Mouse (Mus musculus) adrenal gland, postnatal 36 days (tissue): ENCODE measurements around the gene Zfp120. TPM values are rescaled to one million over a fixed set of nuclear protein-coding genes. Genes with fewer than 3 reads are reported as not detected.
A peak's percentile ranks its signal among the peaks of the same experiment; 100 is the strongest.
"Not testable (repeated sequence)": the region's sequence is repeated elsewhere in the genome, so short reads cannot be mapped to it uniquely, and the experiment has no call there.

ENCODE experiments used
- DNase-seq, 2 experiments: peaks; one replicate each; pipeline ENCODE4 v3.0.0; 2021; ENCODE audit warnings: mixed read lengths in 1 of 2
- long read RNA-seq, 2 experiments: library from polyadenylated mRNA; stranded (forward); transcript quantifications; one replicate each; pipeline ENCODE4 v2.0.0; 2021; ENCODE audit warnings: borderline sequencing depth in 2 of 2
- total RNA-seq, 2 experiments: library from RNA; stranded (reverse); gene quantifications; 2 replicates each; pipeline ENCODE4 v1.2.3; 2021

Zfp120 gene
- 1 to 10 TPM; 6.6 to 7.1 TPM for total RNA-seq
- long read RNA-seq, experiment 1, full-length matches to known transcripts, result 9 of 9 reads
- long read RNA-seq, experiment 1, partial matches to known transcripts, result 0 of 9 reads
- long read RNA-seq, experiment 1, other reads (novel, unspliced or antisense), result 0 of 9 reads
- long read RNA-seq, experiment 2, full-length matches to known transcripts, result 2 of 2 reads
- long read RNA-seq, experiment 2, partial matches to known transcripts, result 0 of 2 reads
- long read RNA-seq, experiment 2, other reads (novel, unspliced or antisense), result 0 of 2 reads

DNA sequence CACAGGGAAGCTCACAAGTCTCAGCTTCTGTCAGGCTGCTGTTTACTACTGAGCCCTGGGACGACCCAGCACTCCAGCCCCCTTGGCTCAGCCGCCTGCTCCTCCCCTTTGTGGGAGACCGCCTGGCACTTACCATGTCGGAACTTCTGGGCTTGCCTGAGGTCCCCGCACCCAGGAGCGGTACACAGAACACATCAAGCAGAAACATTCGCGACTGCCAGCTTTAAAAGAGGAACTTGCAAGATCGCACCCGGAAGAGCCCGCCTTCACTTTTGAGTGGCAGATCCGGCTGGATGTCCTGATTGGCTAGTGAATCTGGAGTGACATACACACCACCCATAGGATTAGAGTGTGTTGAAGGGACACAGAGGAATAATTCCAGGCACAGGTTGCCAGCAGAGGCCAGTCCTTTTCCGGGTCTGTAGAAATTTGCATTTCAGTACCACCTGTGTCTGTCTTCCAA, at the start of gene Zfp120:
Gene Zfp120, minus strand, starts transcription at position 274 of the 463 bp plus-strand sequence.
- DNase-seq, result peak; percentile 83 to 84

DNA sequence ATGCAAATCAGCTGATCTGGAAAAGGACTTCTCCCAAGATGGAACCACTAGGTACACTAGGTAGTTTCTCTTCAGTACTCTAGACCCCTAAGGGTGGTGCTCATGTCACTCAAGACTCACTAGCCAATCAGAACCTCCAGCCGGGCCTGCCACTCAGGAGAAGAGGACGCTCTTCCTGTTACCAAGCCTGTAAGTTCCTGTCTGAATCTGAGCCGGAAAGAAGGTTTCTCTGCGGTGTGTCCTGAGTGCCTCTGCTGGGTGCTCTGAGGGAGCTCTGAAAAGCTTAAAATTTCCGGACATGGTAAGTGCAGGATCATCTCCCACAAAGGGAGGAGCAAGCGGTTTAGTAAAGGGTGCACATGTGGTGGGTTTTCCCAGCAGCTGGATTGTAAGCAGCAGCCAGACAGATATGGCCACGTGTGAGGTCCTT, 45.1 kb upstream of the Zfp120 start, which contains the start of gene Gm14139:
Gene Gm14139, plus strand, starts transcription at position 186 of the 430 bp plus-strand sequence.
- DNase-seq, result not testable (repeated sequence)

DNA sequence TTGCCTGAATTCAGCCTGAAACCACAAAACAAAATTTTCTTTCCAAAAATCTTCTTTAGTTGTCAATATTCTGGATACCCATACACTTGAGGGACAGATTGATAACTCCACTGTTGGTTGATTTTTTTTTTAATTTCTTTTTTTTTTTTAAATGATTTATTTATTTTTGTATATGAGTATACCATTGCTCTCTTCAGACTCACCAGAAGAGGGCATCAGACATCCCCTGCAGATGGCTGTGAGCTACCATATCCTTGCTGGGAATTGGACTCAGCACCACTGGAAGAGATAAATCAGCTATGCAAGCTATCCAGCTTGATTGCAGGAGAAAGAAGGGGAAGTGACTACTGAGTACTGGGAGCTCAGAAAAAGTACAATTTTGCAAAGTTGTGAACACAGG, 44.5 kb upstream of the Zfp120 start:
- not testable (repeated sequence) for DNase-seq

DNA sequence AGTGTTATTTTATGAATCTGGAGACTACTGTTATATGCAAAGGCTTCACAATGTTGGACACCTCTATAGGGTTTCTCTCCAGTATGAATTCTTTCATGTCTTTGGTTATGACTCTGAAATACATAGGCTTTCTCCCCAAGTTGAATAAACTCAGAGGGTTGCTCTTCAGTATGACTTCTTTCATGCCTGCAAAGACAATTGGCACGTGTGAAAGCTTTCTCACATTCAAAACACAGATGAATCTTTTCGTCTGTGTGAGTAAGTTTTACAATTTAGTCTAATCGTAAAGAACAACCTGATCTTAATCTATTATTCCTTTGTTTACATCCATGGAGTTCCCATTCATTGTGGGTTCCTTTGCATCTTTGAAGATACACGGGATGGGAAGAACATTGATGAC, 43.1 kb upstream of the Zfp120 start, which contains the start of gene Gm10770:
Gene Gm10770, minus strand, starts transcription at position 101 of the 400 bp plus-strand sequence.
- not testable (repeated sequence) for DNase-seq

DNA sequence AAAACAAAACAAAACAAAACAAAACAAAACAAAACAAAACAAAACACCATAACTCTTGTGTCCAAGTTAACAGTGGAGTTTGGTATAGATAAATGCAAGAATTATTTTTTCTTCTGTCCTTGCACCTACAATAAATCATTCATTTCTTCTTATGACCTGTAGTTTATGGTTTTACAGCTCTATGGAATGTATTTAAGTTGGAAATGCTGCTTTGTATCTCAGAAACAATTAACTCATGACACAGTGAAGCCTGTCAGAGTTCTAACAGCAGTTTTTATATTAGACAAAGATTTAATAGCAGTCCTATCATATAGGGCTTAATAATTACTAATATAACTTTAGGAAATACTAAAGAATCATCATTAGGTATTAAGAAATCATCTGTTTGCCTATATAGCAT, 37.3 kb upstream of the Zfp120 start:
- DNase-seq, result no peak

DNA sequence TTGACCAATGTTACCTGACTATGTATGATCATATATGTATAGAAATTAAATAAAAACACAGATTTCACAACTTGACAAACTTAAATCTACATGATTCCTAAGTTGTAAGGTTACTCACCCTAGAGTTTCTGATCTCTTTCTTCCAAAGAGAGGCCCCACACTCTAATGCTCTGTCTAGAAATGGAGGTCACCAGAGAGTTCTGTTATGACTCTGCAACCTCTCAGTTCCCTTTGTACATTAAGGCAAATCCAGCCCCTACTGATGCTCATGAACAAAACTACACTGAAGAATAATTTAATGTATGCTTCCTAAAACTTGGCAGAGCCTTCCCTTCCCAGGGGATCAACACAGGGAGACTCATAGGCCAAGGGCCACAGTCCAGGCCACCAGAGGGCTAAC, 30.2 kb upstream of the Zfp120 start:
- no peak for DNase-seq

DNA sequence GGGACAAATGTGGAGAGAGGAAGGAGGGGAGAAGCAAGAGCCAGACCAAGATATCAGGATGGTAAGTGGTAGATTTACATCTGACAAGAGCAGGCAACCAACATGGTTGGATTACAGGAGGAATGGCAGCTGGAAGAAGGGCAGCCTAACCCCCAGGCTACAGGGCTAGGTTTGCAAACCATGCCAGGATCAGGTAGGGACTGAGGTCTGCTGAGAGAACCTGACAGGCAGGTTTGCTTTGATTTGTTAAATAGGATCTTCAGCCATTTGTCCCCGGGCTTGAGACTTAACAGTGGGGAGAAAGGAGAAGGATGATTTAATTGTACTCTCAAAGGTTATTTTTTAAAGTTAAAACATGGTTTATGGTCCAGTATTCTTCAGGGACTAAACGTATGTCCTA, 3.7 kb downstream of the Zfp120 start:
- DNase-seq, result no peak

DNA sequence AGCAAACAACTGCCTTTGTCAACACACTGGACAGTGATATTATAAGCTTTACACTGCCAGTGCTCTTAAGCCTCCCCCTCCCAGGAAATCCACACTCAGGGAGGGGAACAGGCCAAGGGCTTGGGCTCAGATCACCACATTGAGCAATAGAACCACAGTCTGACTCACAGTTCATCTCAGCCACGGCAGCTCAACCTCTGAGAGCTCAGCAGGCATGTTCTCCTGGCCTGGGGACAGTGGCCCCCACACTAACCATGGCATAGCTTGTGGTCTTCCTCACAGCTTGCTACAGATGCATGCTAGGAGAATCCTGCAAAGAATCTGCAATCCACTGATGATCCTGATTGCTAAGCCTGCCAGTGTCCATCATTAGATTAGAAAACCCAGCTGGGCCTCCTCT, 4.5 kb downstream of the Zfp120 start:
- not testable (repeated sequence) for DNase-seq

DNA sequence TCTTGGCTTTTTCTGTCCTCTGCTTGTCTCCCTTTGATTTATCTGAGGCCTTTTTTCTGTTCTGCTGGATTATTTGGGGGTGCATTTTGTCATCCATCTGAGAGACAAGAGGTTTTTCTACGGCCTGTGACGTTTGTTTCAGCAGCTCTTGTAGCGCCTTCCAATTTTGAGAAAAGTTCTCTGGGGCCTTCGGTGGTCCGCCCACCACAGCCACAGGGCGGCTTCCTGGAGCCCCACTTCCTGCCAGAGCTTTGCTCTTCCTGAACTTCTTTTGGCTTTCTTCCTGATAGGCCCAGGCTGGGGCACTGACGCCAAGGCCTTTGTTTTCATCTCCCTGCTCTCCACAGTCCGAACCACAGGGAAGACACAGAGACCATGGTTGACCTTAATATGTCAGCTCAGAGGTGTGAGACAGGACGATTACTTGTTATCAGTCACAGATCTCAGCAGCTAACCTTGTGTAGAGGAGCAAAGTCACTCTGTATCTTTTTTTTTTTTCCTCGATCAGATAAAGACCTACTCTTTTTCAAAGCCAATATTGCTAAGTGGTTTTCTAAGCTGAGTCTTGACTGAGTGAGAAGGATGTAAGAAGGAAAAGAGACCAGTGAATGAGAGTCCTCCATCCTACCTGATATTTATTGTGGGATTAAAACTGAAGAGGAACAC, 25.1 kb downstream of the Zfp120 start:
- DNase-seq, result no peak

DNA sequence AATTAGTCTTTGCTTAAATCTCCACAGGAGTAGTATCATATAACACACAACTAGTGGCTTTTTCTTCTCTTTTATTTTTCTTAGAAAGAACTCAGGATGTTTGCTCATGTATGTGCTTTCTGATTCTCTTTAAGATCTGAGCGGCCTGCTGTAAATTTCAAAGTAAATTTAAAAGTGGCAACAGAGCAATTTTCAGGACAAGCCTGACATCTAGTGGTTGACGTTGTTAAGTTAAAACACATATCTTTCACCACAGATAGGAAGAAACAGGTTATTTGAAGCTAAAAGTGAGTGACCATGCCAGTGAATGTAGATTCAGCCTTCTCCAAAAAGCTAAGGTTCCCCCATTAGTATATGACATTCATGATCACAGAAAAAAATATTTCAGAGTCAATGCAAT, 36.9 kb downstream of the Zfp120 start:
- DNase-seq, result peak in 1 of 2 experiments; percentile 25

Other genes with a start within 250 kb of the Zfp120 start
- not detected for gene Gm10770, start 43.0 kb upstream of the Zfp120 start, total RNA-seq
- under 1 TPM; 0.53 to 0.95 TPM for gene Gm14139, start 45.0 kb upstream of the Zfp120 start, total RNA-seq
- 1 to 10 TPM; 6.3 to 7.0 TPM for gene Zfp937, start 81.4 kb upstream of the Zfp120 start, total RNA-seq
- gene Gm21994, start 118.9 kb upstream of the Zfp120 start, total RNA-seq, result 1 to 10 TPM; 5.7 to 6.8 TPM
- gene Gm14124, start 120.8 kb upstream of the Zfp120 start, total RNA-seq, result under 1 TPM; 0.30 to 0.40 TPM
- 1 to 10 TPM; 3.2 to 3.8 TPM for gene Gm10130, start 187.0 kb upstream of the Zfp120 start, total RNA-seq
- gene 3300002I08Rik, start 226.1 kb upstream of the Zfp120 start, total RNA-seq, result 1 to 10 TPM; 4.4 to 5.7 TPM